12 mouse cellular contexts compared by ENCODE assay signal in genomic region chr15:27321915-27322665, GRCm38 (mm10).
DNase-seq lines count a peak whose midpoint lies in the region.
"Had no signal": no experiment of that assay in that cellular context is flagged by ENCODE, and none has a peak within 500 bp of the region (broad histone marks: within the 10 kb centered on the region; RNA-seq: fewer than 3 reads in every experiment).

No protein-coding gene starts in this region.

- peak; percentile 29 to 63 for DNase-seq in left cerebral cortex, postnatal 14 days (ENCODE audit: low spot score in 2 of 2)
- no peak for DNase-seq in left cerebral cortex, postnatal 4 days
- DNase-seq in NIH3T3 (ENCODE audit: low read depth), result peak; percentile 58
- peak; percentile 11 for DNase-seq in frontal cortex, postnatal 14 days (ENCODE audit: low spot score in 2 of 2)
- no peak for DNase-seq in cerebellum, postnatal 4 days (ENCODE audit: low spot score in 2 of 2)
- DNase-seq in kidney, postnatal 10 days, result no peak
- DNase-seq in lung, postnatal 14 days, result no peak
- DNase-seq: adrenal gland, postnatal 25 days; cerebellum, adult 2 months; liver; lung, adult 18-20 months; lung, postnatal 36 days had no signal

- intact Hi-C loops in left cerebral cortex, postnatal 14 days (cut with DNase I), result no loop called here
- intact Hi-C loops in left cerebral cortex, postnatal 4 days (cut with DNase I), result loop anchor here (10.0 kb wide), 2 partner anchors 263 to 1327 kb away; no protein-coding TSS in a partner anchor

Comparison
In these comparisons a context has a peak if more than half of its experiments do, and no peak if none do; other contexts are left out.
1. DNase-seq: peak in left cerebral cortex, postnatal 14 days (2 of 2), NIH3T3 (single experiment) and frontal cortex, postnatal 14 days (2 of 2); none in left cerebral cortex, postnatal 4 days (single experiment), cerebellum, postnatal 4 days (0 of 2), kidney, postnatal 10 days (single experiment) and lung, postnatal 14 days (single experiment).